Mouse (Mus musculus) bone marrow macrophage, adult 2 months (primary cell): ENCODE measurements at regions not wholly inside any gene's neighbourhood (a gene's known extent, or its start where the extent isn't known, plus 50 kb on each side); places are given as distances from the start of the nearest gene placed in this dataset.
A peak's percentile ranks its signal among the peaks of the same experiment; 100 is the strongest.

Experiments used
- H3K27ac ChIP-seq: 2 replicates; pipeline ENCODE4 v1.5.1; 2012; ENCODE audit warnings: low read depth, low read length; ENCODE audit not compliant: insufficient read depth
- H3K4me1 ChIP-seq: 2 replicates; pipeline ENCODE4 v1.6.1; 2012; ENCODE audit warnings: low read length; ENCODE audit not compliant: control insufficient read depth, insufficient read depth
- H3K4me3 ChIP-seq: 2 replicates; pipeline ENCODE4 v1.5.1; 2012; ENCODE audit warnings: mild to moderate bottlenecking, low read length, moderate library complexity; ENCODE audit not compliant: insufficient read depth
- CTCF ChIP-seq: IDR thresholded peaks from 2 replicates; pipeline ENCODE4 v1.5.1; 2012; ENCODE audit warnings: low read depth, mild to moderate bottlenecking, low read length, moderate library complexity
- POLR2A ChIP-seq: IDR thresholded peaks from 2 replicates; pipeline ENCODE4 v1.6.1; 2012; ENCODE audit warnings: mild to moderate bottlenecking, low read depth, low read length, borderline replicate concordance

GRCm38 (mm10) chr3:69953674-69954329 lies 53.6 kb upstream of the Otol1 start:
- Histone ChIP-seq H3K4me3 (no peak overlapping the region), H3K27ac (no peak overlapping the region), H3K4me1 (no peaks in the 10 kb centered on the region)
- TF ChIP-seq CTCF (no peak), POLR2A (no peak)

GRCm38 (mm10) chr3:69922792-69923418 lies 63.2 kb upstream of the Sptssb start:
- H3K4me3 ChIP-seq = peak overlapping the region; percentile 50
- peaks cover 5% of the 10 kb centered on the region for H3K4me1 ChIP-seq
- no peak for TF ChIP-seq CTCF
- TF ChIP-seq POLR2A = no peak
- H3K27ac ChIP-seq = no peak overlapping the region

GRCm38 (mm10) chr3:69912859-69913258 lies 53.1 kb upstream of the Sptssb start:
- TF ChIP-seq POLR2A (no peak), CTCF (no peak)
- Histone ChIP-seq H3K4me3 (no peak overlapping the region), H3K4me1 (no peaks in the 10 kb centered on the region), H3K27ac (no peak overlapping the region)

- no peak overlapping the region for H3K27ac ChIP-seq
- TF ChIP-seq POLR2A = no peak
- no peak for TF ChIP-seq CTCF
- H3K4me3 ChIP-seq = no peak overlapping the region
- H3K4me1 ChIP-seq = no peaks in the 10 kb centered on the region
Measured at GRCm38 (mm10) chr3:69910073-69910472, 50.3 kb upstream of the Sptssb start.
